Mouse (Mus musculus): Measurements from ENCODE around the gene Gins3. TPM values are rescaled to one million over a fixed set of nuclear protein-coding genes. Genes with fewer than 3 reads are reported as not detected.

Gins3 gene
- total and polyA plus RNA-seq, 3 experiments, result 14.0 to 14.4 TPM; not detected in 1

DNA sequence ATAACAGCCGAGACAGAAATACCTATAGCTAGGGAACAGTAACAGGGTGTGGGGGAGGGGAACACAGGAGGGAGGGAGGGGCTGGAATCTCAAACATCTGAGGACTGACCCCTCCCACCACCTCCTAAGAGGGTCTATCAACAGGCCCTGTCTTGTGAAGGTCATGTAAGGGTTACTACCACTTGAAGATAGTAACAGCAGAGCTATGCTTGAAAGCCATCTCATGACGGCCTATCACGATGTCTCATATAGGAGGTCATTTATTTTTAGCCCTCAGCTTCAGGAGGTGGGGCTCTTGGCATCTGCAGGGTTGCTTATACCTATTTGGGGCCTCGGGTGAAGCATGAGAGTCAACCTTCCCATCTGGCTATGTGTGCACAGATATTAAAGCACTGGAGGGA, 36.4 kb upstream of the Gins3 start:
- H3K79me2 ChIP-seq (ENCODE audit: control insufficient read depth, insufficient read depth, low read length, poor library complexity), result no peaks in the 10 kb centered on the region
- H3K4me1 ChIP-seq (ENCODE audit: control insufficient read depth in 1 of 2, insufficient read depth in 2 of 2, low read length in 2 of 2), result peaks cover 2 to 20% of the 10 kb centered on the region in 2 experiments; a peak in 3 of 4 replicates
- no peak overlapping the region for H3K4me3 ChIP-seq (ENCODE audit: control insufficient read depth in 1 of 2, insufficient read depth in 1 of 2, low read depth in 2 of 2, low read length in 2 of 2)
- no peak overlapping the region for H3K9ac ChIP-seq (ENCODE audit: control insufficient read depth, low read depth, low read length, poor library complexity, severe bottlenecking)
- H3K27ac ChIP-seq (ENCODE audit: control insufficient read depth, low read depth, low read length), result no peak overlapping the region
- H3K36me3 ChIP-seq (ENCODE audit: control insufficient read depth in 1 of 2, insufficient read depth in 2 of 2, low read length in 2 of 2), result peaks cover 0 to 14% of the 10 kb centered on the region in 2 experiments; a peak in 2 of 4 replicates
- TF ChIP-seq POLR2A (IDR thresholded peaks at IDR 0.05; ENCODE audit: control insufficient read depth in 1 of 2, insufficient read depth in 1 of 2, low read depth in 1 of 2, low read length in 2 of 2, poor library complexity in 1 of 2), result no peak
- no peak for TF ChIP-seq CTCF (IDR thresholded peaks at IDR 0.05 in 2 of 3, conservative IDR thresholded peaks at IDR 0.05 in 1 of 3; ENCODE audit: control insufficient read depth in 1 of 3, insufficient read depth in 1 of 3, low read depth in 2 of 3, low read length in 3 of 3, poor library complexity in 1 of 3, severe bottlenecking in 1 of 3)
- no peak for TF ChIP-seq E2F4 (IDR thresholded peaks at IDR 0.05; ENCODE audit: borderline replicate concordance, low read depth, low read length)
- TF ChIP-seq EP300 (IDR thresholded peaks at IDR 0.05; ENCODE audit: low read depth in 1 of 2, low read length in 2 of 2), result no peak
- no peak for DNase-seq (ENCODE audit: low read depth, low spot score)
- no peaks in the 10 kb centered on the region for H3K27me3 ChIP-seq (ENCODE audit: control insufficient read depth in 1 of 2, insufficient read depth in 2 of 2, low read length in 2 of 2)
- no peaks in the 10 kb centered on the region for H3K9me3 ChIP-seq (replicated peaks; ENCODE audit: insufficient read depth, low read length)

DNA sequence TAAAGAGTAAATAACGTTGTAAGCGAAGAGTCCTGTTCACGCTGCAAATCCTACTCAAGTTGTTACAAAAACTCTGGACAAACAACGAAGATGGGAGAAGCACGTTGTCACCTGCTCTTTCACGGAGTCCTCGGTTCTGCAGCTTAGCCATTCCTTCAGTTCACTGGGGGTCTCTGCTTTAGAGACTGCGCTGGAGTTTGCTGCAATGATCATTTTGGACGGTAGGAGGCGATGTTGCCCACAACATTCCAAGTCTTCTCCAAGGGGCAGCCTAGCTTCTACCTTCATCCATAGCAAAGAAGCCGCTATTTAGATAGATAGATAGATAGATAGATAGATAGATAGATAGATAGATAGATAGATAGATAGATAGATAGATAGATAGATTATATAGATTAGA, 33.4 kb upstream of the Gins3 start:
- H3K79me2 ChIP-seq (ENCODE audit: control insufficient read depth, insufficient read depth, low read length, poor library complexity), result no peaks in the 10 kb centered on the region
- TF ChIP-seq RAD21 (IDR thresholded peaks at IDR 0.05; ENCODE audit: low read depth, low read length) (peak; percentile 79), SMC3 (IDR thresholded peaks at IDR 0.05; ENCODE audit: low read depth, low read length) (peak; percentile 65), ZC3H11A (IDR thresholded peaks at IDR 0.05; ENCODE audit: low read depth, low read length) (peak; percentile 52; the same call in 1 of the 2 replicates), POLR2AphosphoS5 (IDR thresholded peaks at IDR 0.05; ENCODE audit: borderline replicate concordance, low read depth, low read length) (no peak), CTCF (IDR thresholded peaks at IDR 0.05 in 2 of 3, conservative IDR thresholded peaks at IDR 0.05 in 1 of 3; ENCODE audit: control insufficient read depth in 1 of 3, insufficient read depth in 1 of 3, low read depth in 2 of 3, low read length in 3 of 3, poor library complexity in 1 of 3, severe bottlenecking in 1 of 3) (peak; percentile 72 to 78 (median 75))
- H3K4me3 ChIP-seq (ENCODE audit: control insufficient read depth in 1 of 2, insufficient read depth in 1 of 2, low read depth in 2 of 2, low read length in 2 of 2), result no peak overlapping the region

GRCm38 (mm10) chr8:95601306-95601705, 31.9 kb upstream of the Gins3 start:
- Histone ChIP-seq H3K9me3 (replicated peaks; ENCODE audit: insufficient read depth, low read length) (no peaks in the 10 kb centered on the region), H3K9ac (ENCODE audit: control insufficient read depth, low read depth, low read length, poor library complexity, severe bottlenecking) (no peak overlapping the region), H3K27me3 (ENCODE audit: control insufficient read depth in 1 of 2, insufficient read depth in 2 of 2, low read length in 2 of 2) (no peaks in the 10 kb centered on the region), H3K36me3 (ENCODE audit: control insufficient read depth in 1 of 2, insufficient read depth in 2 of 2, low read length in 2 of 2) (no peaks in the 10 kb centered on the region), H3K27ac (ENCODE audit: control insufficient read depth, low read depth, low read length) (no peak overlapping the region), H3K4me3 (ENCODE audit: control insufficient read depth in 1 of 2, insufficient read depth in 1 of 2, low read depth in 2 of 2, low read length in 2 of 2) (no peak overlapping the region), H3K4me1 (ENCODE audit: control insufficient read depth in 1 of 2, insufficient read depth in 2 of 2, low read length in 2 of 2) (no peaks in the 10 kb centered on the region; a peak in 1 of 4 replicates), H3K79me2 (ENCODE audit: control insufficient read depth, insufficient read depth, low read length, poor library complexity) (no peaks in the 10 kb centered on the region)
- no peak for TF ChIP-seq USF1 (IDR thresholded peaks at IDR 0.05; ENCODE audit: low read depth, low read length)
- TF ChIP-seq CHD2 (IDR thresholded peaks at IDR 0.05; ENCODE audit: low read length), result no peak
- TF ChIP-seq NRF1 (IDR thresholded peaks at IDR 0.05; ENCODE audit: insufficient read depth, low read depth, low read length, poor library complexity, severe bottlenecking), result no peak
- TF ChIP-seq TBP (IDR thresholded peaks at IDR 0.05; ENCODE audit: low read depth, low read length), result no peak
- TF ChIP-seq TAL1 (IDR thresholded peaks at IDR 0.05; ENCODE audit: low read length), result no peak
- TF ChIP-seq JUND (IDR thresholded peaks at IDR 0.05; ENCODE audit: low read depth, low read length), result no peak
- no peak for TF ChIP-seq ZMIZ1 (IDR thresholded peaks at IDR 0.05; ENCODE audit: low read depth, low read length)
- no peak for TF ChIP-seq E2F4 (IDR thresholded peaks at IDR 0.05; ENCODE audit: borderline replicate concordance, low read depth, low read length)
- TF ChIP-seq BHLHE40 (IDR thresholded peaks at IDR 0.05; ENCODE audit: borderline replicate concordance, low read depth, low read length), result no peak
- TF ChIP-seq MAFK (IDR thresholded peaks at IDR 0.05; ENCODE audit: borderline replicate concordance, low read depth, low read length), result no peak
- no peak for TF ChIP-seq ZC3H11A (IDR thresholded peaks at IDR 0.05; ENCODE audit: low read depth, low read length)
- no peak for TF ChIP-seq TCF12 (IDR thresholded peaks at IDR 0.05; ENCODE audit: low read depth, low read length)
- no peak for TF ChIP-seq MEF2A (IDR thresholded peaks at IDR 0.05; ENCODE audit: extremely low read depth, insufficient replicate concordance, low read depth, low read length, poor library complexity, severe bottlenecking)
- no peak for TF ChIP-seq POLR2AphosphoS5 (IDR thresholded peaks at IDR 0.05; ENCODE audit: borderline replicate concordance, low read depth, low read length)
- TF ChIP-seq MYB (IDR thresholded peaks at IDR 0.05; ENCODE audit: low read depth, low read length), result no peak
- TF ChIP-seq GABPA (IDR thresholded peaks at IDR 0.05; ENCODE audit: low read depth, low read length), result no peak
- no peak for DNase-seq (ENCODE audit: low read depth, low spot score)

More for the DNA sequence above, 33.4 kb upstream of the Gins3 start:
- Histone ChIP-seq H3K9ac (ENCODE audit: control insufficient read depth, low read depth, low read length, poor library complexity, severe bottlenecking) (no peak overlapping the region), H3K27ac (ENCODE audit: control insufficient read depth, low read depth, low read length) (no peak overlapping the region), H3K27me3 (ENCODE audit: control insufficient read depth in 1 of 2, insufficient read depth in 2 of 2, low read length in 2 of 2) (no peaks in the 10 kb centered on the region), H3K4me1 (ENCODE audit: control insufficient read depth in 1 of 2, insufficient read depth in 2 of 2, low read length in 2 of 2) (no peaks in the 10 kb centered on the region; a peak in 1 of 4 replicates), H3K36me3 (ENCODE audit: control insufficient read depth in 1 of 2, insufficient read depth in 2 of 2, low read length in 2 of 2) (no peaks in the 10 kb centered on the region), H3K9me3 (replicated peaks; ENCODE audit: insufficient read depth, low read length) (no peaks in the 10 kb centered on the region)
- DNase-seq (ENCODE audit: low read depth, low spot score), result peak; percentile 55

All from MEL (cell line).